Mouse (Mus musculus) gastrocnemius, adult 18-20 months (tissue): ENCODE results near the gene Cxcl16. TPM values are rescaled to one million over a fixed set of nuclear protein-coding genes. Genes with fewer than 3 reads are reported as not detected.
"Not testable (repeated sequence)": the region's sequence is repeated elsewhere in the genome, so short reads cannot be mapped to it uniquely, and the experiment has no call there.

Experiments used
- DNase-seq: peaks from one replicate; pipeline ENCODE4 v3.0.0; 2021; ENCODE audit warnings: low spot score
- total RNA-seq, 2 experiments: library from RNA; stranded (reverse); gene quantifications; 2 replicates each; pipeline ENCODE4 v1.2.3; 2021

Cxcl16 gene
- total RNA-seq, 2 experiments from 2014 or later: 0.73 to 1.2 TPM

GRCm38 (mm10) chr11:70453261-70454044 lies 6.3 kb downstream of the Cxcl16 start:
- DNase-seq: no peak

GRCm38 (mm10) chr11:70451797-70452498 lies 7.8 kb downstream of the Cxcl16 start, which contains the start of gene Med11:
TSS of gene Med11 (plus strand) at chr11:70451919.
- DNase-seq: peak; percentile 98

- no peak for DNase-seq
Measured at GRCm38 (mm10) chr11:70450926-70451325, 8.9 kb downstream of the Cxcl16 start.

GRCm38 (mm10) chr11:70447373-70447772 lies 12.4 kb downstream of the Cxcl16 start:
- DNase-seq: no peak

- no peak for DNase-seq
Measured at GRCm38 (mm10) chr11:70446756-70447155, 13.0 kb downstream of the Cxcl16 start.

- DNase-seq: no peak
Measured at GRCm38 (mm10) chr11:70444667-70445066, 15.1 kb downstream of the Cxcl16 start.

GRCm38 (mm10) chr11:70443964-70444363 lies 15.8 kb downstream of the Cxcl16 start:
- DNase-seq: no peak

- no peak for DNase-seq
Measured at GRCm38 (mm10) chr11:70441882-70442281, 17.9 kb downstream of the Cxcl16 start.

GRCm38 (mm10) chr11:70440637-70441036 lies 19.1 kb downstream of the Cxcl16 start:
- no peak for DNase-seq

- no peak for DNase-seq
Measured at GRCm38 (mm10) chr11:70438728-70439374, 20.9 kb downstream of the Cxcl16 start.

- no peak for DNase-seq
Measured at GRCm38 (mm10) chr11:70437426-70437825, 22.4 kb downstream of the Cxcl16 start.

- DNase-seq: no peak
Measured at GRCm38 (mm10) chr11:70435476-70435875, 24.3 kb downstream of the Cxcl16 start.

GRCm38 (mm10) chr11:70433951-70434350 lies 25.8 kb downstream of the Cxcl16 start:
- no peak for DNase-seq

- DNase-seq: no peak
Measured at GRCm38 (mm10) chr11:70433569-70433943, 26.2 kb downstream of the Cxcl16 start.

GRCm38 (mm10) chr11:70432895-70433568 lies 26.8 kb downstream of the Cxcl16 start:
- DNase-seq: peak; percentile 29

- DNase-seq: peak; percentile 97
Measured at GRCm38 (mm10) chr11:70432048-70432894, 27.5 kb downstream of the Cxcl16 start, which contains the start of gene Arrb2. TSS of gene Arrb2 (plus strand) at chr11:70432635.

GRCm38 (mm10) chr11:70431574-70431973 lies 28.2 kb downstream of the Cxcl16 start:
- no peak for DNase-seq

GRCm38 (mm10) chr11:70426598-70426997 lies 33.2 kb downstream of the Cxcl16 start:
- DNase-seq: not testable (repeated sequence)

GRCm38 (mm10) chr11:70419486-70419885 lies 40.3 kb downstream of the Cxcl16 start:
- no peak for DNase-seq

- DNase-seq: no peak
Measured at GRCm38 (mm10) chr11:70418199-70418598, 41.6 kb downstream of the Cxcl16 start.

GRCm38 (mm10) chr11:70413961-70414360 lies 45.8 kb downstream of the Cxcl16 start:
- peak; percentile 74 for DNase-seq
